Mouse (Mus musculus) hindbrain, embryonic 16.5 days (tissue): ENCODE results near the gene Thbs1. TPM values are rescaled to one million over a fixed set of nuclear protein-coding genes. Genes with fewer than 3 reads are reported as not detected.
A peak's percentile ranks its signal among the peaks of the same experiment; 100 is the strongest.

Experiments used
- ATAC-seq: fragments of 200-750 bp; cut with Nextera tagmentation; 2 replicates; pipeline ENCODE4 v1.8.0; 2017; ENCODE audit warnings: moderate TSS enrichment, moderate library complexity
- H3K27ac ChIP-seq: fragments of 300-500 bp; sonication (generic); 2 replicates; pipeline ENCODE4 v1.5.1; 2014; ENCODE audit warnings: low read depth, mild to moderate bottlenecking, control low read depth, low read length, moderate library complexity
- H3K27me3 ChIP-seq: fragments of 300-500 bp; sonication (generic); replicated peaks from 2 replicates; pipeline ENCODE4 v1.6.1; 2014; ENCODE audit warnings: low read length; ENCODE audit not compliant: control insufficient read depth, insufficient read depth
- H3K36me3 ChIP-seq: fragments of 300-500 bp; sonication (generic); 2 replicates; pipeline ENCODE4 v1.6.1; 2014; ENCODE audit warnings: mild to moderate bottlenecking, low read length, moderate library complexity, mixed read lengths; ENCODE audit not compliant: control insufficient read depth, insufficient read depth
- H3K4me1 ChIP-seq: fragments of 300-500 bp; sonication (generic); 2 replicates; pipeline ENCODE4 v1.6.1; 2014; ENCODE audit warnings: low read depth, low read length; ENCODE audit not compliant: control insufficient read depth, insufficient read depth
- H3K4me2 ChIP-seq: fragments of 300-500 bp; sonication (generic); 2 replicates; pipeline ENCODE4 v1.6.1; 2014; ENCODE audit warnings: mild to moderate bottlenecking, low read length, control low read depth, moderate library complexity
- H3K4me3 ChIP-seq: fragments of 300-500 bp; sonication (generic); 2 replicates; pipeline ENCODE4 v1.5.1; 2014; ENCODE audit warnings: mild to moderate bottlenecking, low read length, control low read depth, moderate library complexity
- H3K9ac ChIP-seq: fragments of 300-500 bp; sonication (generic); 2 replicates; pipeline ENCODE4 v1.6.1; 2014; ENCODE audit warnings: low read depth, mild to moderate bottlenecking, control low read depth, low read length, moderate library complexity
- H3K9me3 ChIP-seq: fragments of 300-500 bp; sonication (generic); 2 replicates; pipeline ENCODE4 v1.6.1; 2014; ENCODE audit warnings: mild to moderate bottlenecking, low read length, moderate library complexity; ENCODE audit not compliant: control insufficient read depth
- WGBS: fragments of 180-500 bp; shearing (Covaris S2); extraction: QIAGEN DNeasy Blood & Tissue Kit; methylation state at CpG from one replicate; pipeline ENCODE4 v1.1.7; 2014; 5-methylcytosine and 5-hydroxymethylcytosine counted together
- polyA plus RNA-seq: library from polyadenylated mRNA; unstranded; fragments of >200 nt; fragmentation: Nextera tagmentation; extraction: Ambion mirVana; gene quantifications from 2 replicates; pipeline ENCODE4 v1.2.1, GENCODE M21; 2015

Gene Thbs1
- polyA plus RNA-seq, 1 experiment from 2014 or later: 6.2 TPM

- Histone ChIP-seq H3K36me3 (no peaks in the 10 kb centered on the region), H3K27ac (no peak overlapping the region), H3K4me1 (no peaks in the 10 kb centered on the region), H3K9me3 (no peaks in the 10 kb centered on the region), H3K4me3 (no peak overlapping the region), H3K9ac (no peak overlapping the region), H3K27me3 (no peaks in the 10 kb centered on the region), H3K4me2 (no peak overlapping the region)
- WGBS: 92% methylated on average over 3 of the region's 3 CpGs
- no peak for ATAC-seq
Measured at GRCm38 (mm10) chr2:118158095-118158494, 46.4 kb downstream of the Thbs1 start.

DNA sequence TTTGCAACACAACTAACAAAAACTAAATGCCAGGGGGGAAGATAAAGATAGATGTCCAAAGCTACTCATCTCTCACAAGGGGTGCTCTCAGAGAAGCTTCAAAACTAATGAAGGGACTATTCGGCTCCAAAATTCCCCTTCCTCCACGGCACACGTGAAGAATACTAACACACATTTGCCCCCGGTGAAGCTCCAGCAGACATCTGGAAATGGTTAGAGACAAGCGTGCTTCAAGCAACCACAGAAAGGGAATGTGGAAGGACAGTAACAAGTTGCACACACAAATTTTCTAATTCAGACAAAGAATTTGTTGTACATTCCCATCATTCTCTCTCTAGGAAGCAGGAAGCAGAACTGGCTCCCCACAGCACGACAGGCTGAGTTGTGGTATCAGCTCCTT, 47.5 kb downstream of the Thbs1 start:
- no peak overlapping the region for H3K9ac ChIP-seq
- H3K4me2 ChIP-seq: no peak overlapping the region
- H3K4me1 ChIP-seq: no peaks in the 10 kb centered on the region
- no peaks in the 10 kb centered on the region for H3K36me3 ChIP-seq
- H3K4me3 ChIP-seq: no peak overlapping the region
- H3K27me3 ChIP-seq: no peaks in the 10 kb centered on the region
- WGBS: 62% methylated on average over 6 of the region's 6 CpGs
- no peaks in the 10 kb centered on the region for H3K9me3 ChIP-seq
- ATAC-seq: no peak
- no peak overlapping the region for H3K27ac ChIP-seq

DNA sequence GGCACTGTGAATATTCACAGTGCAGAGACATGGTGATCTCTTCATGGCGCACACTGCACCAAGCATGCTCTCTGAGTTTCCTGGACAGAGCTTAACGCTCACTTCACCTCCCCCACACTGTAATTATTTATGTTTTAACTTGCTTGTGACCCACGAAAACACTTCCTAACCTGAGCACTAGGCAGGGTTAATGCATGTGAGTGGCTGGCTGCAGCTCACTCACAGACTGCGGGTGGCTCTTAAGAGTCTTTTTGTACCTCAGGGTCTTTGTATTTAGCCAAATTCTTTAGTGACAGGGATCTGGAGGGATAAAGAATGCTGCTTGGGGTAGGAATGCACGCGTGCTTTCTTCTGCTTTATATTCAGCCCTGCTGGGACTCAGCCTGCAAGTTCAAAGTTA, 48.9 kb downstream of the Thbs1 start:
- no peak for ATAC-seq
- H3K27ac ChIP-seq: no peak overlapping the region
- H3K9ac ChIP-seq: no peak overlapping the region

GRCm38 (mm10) chr2:118160991-118161390, 49.3 kb downstream of the Thbs1 start:
- Histone ChIP-seq H3K27ac (no peak overlapping the region), H3K9ac (no peak overlapping the region), H3K36me3 (no peaks in the 10 kb centered on the region), H3K4me1 (no peaks in the 10 kb centered on the region), H3K4me3 (no peak overlapping the region), H3K4me2 (no peak overlapping the region), H3K9me3 (no peaks in the 10 kb centered on the region), H3K27me3 (no peaks in the 10 kb centered on the region)
- 52% methylated on average over 2 of the region's 2 CpGs for WGBS
- ATAC-seq: no peak

More for the DNA sequence above, 48.9 kb downstream of the Thbs1 start:
- no peaks in the 10 kb centered on the region for H3K9me3 ChIP-seq
- no peaks in the 10 kb centered on the region for H3K36me3 ChIP-seq
- H3K4me1 ChIP-seq: no peaks in the 10 kb centered on the region
- no peak overlapping the region for H3K4me3 ChIP-seq
- H3K4me2 ChIP-seq: no peak overlapping the region
- WGBS: 13% methylated on average over 6 of the region's 6 CpGs
- H3K27me3 ChIP-seq: no peaks in the 10 kb centered on the region

GRCm38 (mm10) chr2:118162486-118162885, 50.8 kb downstream of the Thbs1 start:
- no peak for ATAC-seq
- no peak overlapping the region for H3K9ac ChIP-seq
- 66% methylated on average over 5 of the region's 5 CpGs for WGBS
- H3K4me3 ChIP-seq: no peak overlapping the region
- H3K36me3 ChIP-seq: no peaks in the 10 kb centered on the region
- no peak overlapping the region for H3K4me2 ChIP-seq
- H3K4me1 ChIP-seq: no peaks in the 10 kb centered on the region
- H3K9me3 ChIP-seq: no peaks in the 10 kb centered on the region
- H3K27me3 ChIP-seq: no peaks in the 10 kb centered on the region
- no peak overlapping the region for H3K27ac ChIP-seq

DNA sequence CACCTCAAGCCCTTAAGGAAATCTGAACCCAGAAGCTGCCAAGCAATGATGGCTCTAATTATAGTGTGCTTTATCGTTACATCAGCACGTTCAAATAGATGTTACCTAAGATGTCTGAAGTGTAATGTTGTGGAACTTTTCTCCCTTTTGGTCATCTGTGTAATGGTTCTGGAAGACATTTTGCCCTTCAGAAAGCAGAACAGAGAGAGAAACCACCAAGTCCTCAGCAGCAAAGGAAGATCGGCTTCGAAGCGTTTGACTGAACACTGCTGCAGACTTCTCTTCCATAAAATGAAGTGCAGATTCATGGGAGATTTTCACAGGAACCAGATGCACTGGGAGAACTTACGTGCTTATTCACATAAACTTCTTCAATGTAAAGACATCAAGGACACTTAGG, 52.5 kb downstream of the Thbs1 start:
- H3K4me3 ChIP-seq: no peak overlapping the region
- no peak for ATAC-seq
- no peaks in the 10 kb centered on the region for H3K36me3 ChIP-seq
- no peak overlapping the region for H3K9ac ChIP-seq
- H3K27me3 ChIP-seq: no peaks in the 10 kb centered on the region
- H3K4me1 ChIP-seq: no peaks in the 10 kb centered on the region
- 88% methylated on average over 6 of the region's 6 CpGs for WGBS
- no peaks in the 10 kb centered on the region for H3K9me3 ChIP-seq
- H3K4me2 ChIP-seq: no peak overlapping the region
- no peak overlapping the region for H3K27ac ChIP-seq

- no peak for ATAC-seq
- H3K27me3 ChIP-seq: no peaks in the 10 kb centered on the region
- 0 out of 2 replicates have a peak, but pooled peaks cover 4% of the 10 kb centered on the region for H3K9me3 ChIP-seq
- no peak overlapping the region for H3K4me2 ChIP-seq
- H3K4me3 ChIP-seq: no peak overlapping the region
- H3K9ac ChIP-seq: no peak overlapping the region
- no peaks in the 10 kb centered on the region for H3K36me3 ChIP-seq
- H3K27ac ChIP-seq: no peak overlapping the region
- WGBS: 88% methylated on average over 2 of the region's 2 CpGs
- no peaks in the 10 kb centered on the region for H3K4me1 ChIP-seq
Measured at GRCm38 (mm10) chr2:118165691-118166090, 54.0 kb downstream of the Thbs1 start.

DNA sequence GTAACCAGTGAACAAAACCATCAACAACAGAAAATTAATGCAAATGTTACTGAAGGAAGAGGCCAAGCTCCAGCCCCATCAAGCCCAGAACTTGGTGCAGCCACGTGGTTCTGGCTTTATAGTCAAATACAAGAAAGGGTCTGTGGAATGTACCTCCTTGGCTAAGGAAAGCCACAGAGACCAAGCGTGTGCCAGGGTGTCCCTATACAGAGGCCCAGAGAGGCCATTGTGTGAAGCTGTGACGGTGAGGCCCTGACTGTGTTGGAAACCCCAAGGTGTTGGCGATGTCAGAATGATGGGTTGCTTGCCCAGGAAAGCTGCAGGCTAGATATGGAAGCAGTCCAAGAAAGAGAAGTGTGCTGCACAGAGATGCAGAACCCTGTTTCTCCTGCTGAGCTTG, 56.1 kb downstream of the Thbs1 start:
- Histone ChIP-seq H3K9me3 (0 out of 2 replicates have a peak, but pooled peaks cover 4% of the 10 kb centered on the region), H3K4me1 (no peaks in the 10 kb centered on the region), H3K27me3 (no peaks in the 10 kb centered on the region), H3K27ac (no peak overlapping the region), H3K9ac (no peak overlapping the region), H3K36me3 (no peaks in the 10 kb centered on the region), H3K4me3 (no peak overlapping the region), H3K4me2 (no peak overlapping the region)
- 43% methylated on average over 4 of the region's 4 CpGs for WGBS
- ATAC-seq: peak; percentile 76

- H3K9ac ChIP-seq: no peak overlapping the region
- ATAC-seq: no peak
- no peaks in the 10 kb centered on the region for H3K36me3 ChIP-seq
- 72% methylated on average over 1 of the region's 1 CpGs for WGBS
- H3K9me3 ChIP-seq: 0 out of 2 replicates have a peak, but pooled peaks cover 4% of the 10 kb centered on the region
- H3K4me2 ChIP-seq: no peak overlapping the region
- no peaks in the 10 kb centered on the region for H3K27me3 ChIP-seq
- H3K4me3 ChIP-seq: no peak overlapping the region
- no peak overlapping the region for H3K27ac ChIP-seq
- no peaks in the 10 kb centered on the region for H3K4me1 ChIP-seq
Measured at GRCm38 (mm10) chr2:118168225-118168624, 56.5 kb downstream of the Thbs1 start.
